Mouse (Mus musculus): ENCODE data around the gene Ngly1. TPM values are rescaled to one million over a fixed set of nuclear protein-coding genes. Genes with fewer than 3 reads are reported as not detected.

Ngly1 gene
- polyA plus RNA-seq, 1 experiment from 2014 or later, result 24.4 TPM

- ATAC-seq (ENCODE audit: insufficient number of reproducible peaks, low FRiP score, low TSS enrichment, low read depth), result peak; percentile 92
- peak overlapping the region; percentile 95 for H3K27ac ChIP-seq (replicated peaks; ENCODE audit: low read depth, low read length)
- no peaks in the 10 kb centered on the region for H3K9me3 ChIP-seq (ENCODE audit: control insufficient read depth, low read length)
- no peak overlapping the region for H3K9ac ChIP-seq (ENCODE audit: low read length)
- DNase-seq (ENCODE audit: low spot score), result peak; percentile 79
- H3K36me3 ChIP-seq (ENCODE audit: control insufficient read depth, insufficient read depth, low read length), result no peaks in the 10 kb centered on the region
- H3K4me1 ChIP-seq (ENCODE audit: control insufficient read depth, insufficient read depth, low read length), result peaks cover 6% of the 10 kb centered on the region; the same call in 1 of the 2 replicates
- H3K27me3 ChIP-seq (ENCODE audit: control insufficient read depth, insufficient read depth, low read length), result no peaks in the 10 kb centered on the region
- no peak overlapping the region for H3K4me2 ChIP-seq (ENCODE audit: low read depth, severe bottlenecking)
- 5% methylated on average over 2 of the region's 2 CpGs for WGBS
- no peak overlapping the region for H3K4me3 ChIP-seq (ENCODE audit: low read depth, low read length)
Measured at GRCm38 (mm10) chr14:16328531-16328930, 79.5 kb downstream of the Ngly1 start.

- H3K9ac ChIP-seq (ENCODE audit: low read length), result peak overlapping the region; percentile 31; the same call in 1 of the 2 replicates
- peak overlapping the region; percentile 95 for H3K27ac ChIP-seq (replicated peaks; ENCODE audit: low read depth, low read length)
- peaks cover 6% of the 10 kb centered on the region; the same call in 1 of the 2 replicates for H3K4me1 ChIP-seq (ENCODE audit: control insufficient read depth, insufficient read depth, low read length)
- no peaks in the 10 kb centered on the region for H3K27me3 ChIP-seq (ENCODE audit: control insufficient read depth, insufficient read depth, low read length)
- ATAC-seq (ENCODE audit: insufficient number of reproducible peaks, low FRiP score, low TSS enrichment, low read depth), result peak; percentile 42
- no peak overlapping the region for H3K4me3 ChIP-seq (ENCODE audit: low read depth, low read length)
- DNase-seq (ENCODE audit: low spot score), result peak; percentile 46
- no peak overlapping the region for H3K4me2 ChIP-seq (ENCODE audit: low read depth, severe bottlenecking)
- 49% methylated on average over 5 of the region's 5 CpGs for WGBS
- H3K36me3 ChIP-seq (ENCODE audit: control insufficient read depth, insufficient read depth, low read length), result no peaks in the 10 kb centered on the region
- no peaks in the 10 kb centered on the region for H3K9me3 ChIP-seq (ENCODE audit: control insufficient read depth, low read length)
Measured at GRCm38 (mm10) chr14:16328959-16329480, 79.9 kb downstream of the Ngly1 start.

GRCm38 (mm10) chr14:16329756-16330155 lies 80.7 kb downstream of the Ngly1 start:
- H3K36me3 ChIP-seq (ENCODE audit: control insufficient read depth, insufficient read depth, low read length), result no peaks in the 10 kb centered on the region
- no peak overlapping the region for H3K4me2 ChIP-seq (ENCODE audit: low read depth, severe bottlenecking)
- no peaks in the 10 kb centered on the region for H3K27me3 ChIP-seq (ENCODE audit: control insufficient read depth, insufficient read depth, low read length)
- peaks cover 6% of the 10 kb centered on the region; the same call in 1 of the 2 replicates for H3K4me1 ChIP-seq (ENCODE audit: control insufficient read depth, insufficient read depth, low read length)
- H3K9me3 ChIP-seq (ENCODE audit: control insufficient read depth, low read length), result no peaks in the 10 kb centered on the region
- WGBS, result 60% methylated on average over 3 of the region's 3 CpGs
- ATAC-seq (ENCODE audit: insufficient number of reproducible peaks, low FRiP score, low TSS enrichment, low read depth) (no peak), DNase-seq (ENCODE audit: low spot score) (no peak)
- no peak overlapping the region for H3K4me3 ChIP-seq (ENCODE audit: low read depth, low read length)
- no peak overlapping the region for H3K9ac ChIP-seq (ENCODE audit: low read length)
- H3K27ac ChIP-seq (replicated peaks; ENCODE audit: low read depth, low read length), result 0 out of 2 replicates have a peak overlapping the region, but pooled peaks have one; percentile 95

- WGBS, result 93% methylated on average over 3 of the region's 3 CpGs
- no peak for ATAC-seq (ENCODE audit: insufficient number of reproducible peaks, low FRiP score, low TSS enrichment, low read depth)
- Histone ChIP-seq H3K4me3 (ENCODE audit: low read depth, low read length) (no peak overlapping the region), H3K36me3 (ENCODE audit: control insufficient read depth, insufficient read depth, low read length) (no peaks in the 10 kb centered on the region), H3K27me3 (ENCODE audit: control insufficient read depth, insufficient read depth, low read length) (no peaks in the 10 kb centered on the region), H3K9me3 (ENCODE audit: control insufficient read depth, low read length) (no peaks in the 10 kb centered on the region), H3K4me1 (ENCODE audit: control insufficient read depth, insufficient read depth, low read length) (peaks cover 2% of the 10 kb centered on the region; the same call in 1 of the 2 replicates), H3K27ac (replicated peaks; ENCODE audit: low read depth, low read length) (no peak overlapping the region), H3K4me2 (ENCODE audit: low read depth, severe bottlenecking) (no peak overlapping the region), H3K9ac (ENCODE audit: low read length) (no peak overlapping the region)
- DNase-seq (ENCODE audit: low spot score), result no peak
Measured at GRCm38 (mm10) chr14:16334260-16334659, 85.2 kb downstream of the Ngly1 start.

- no peak overlapping the region for H3K4me2 ChIP-seq (ENCODE audit: low read depth, severe bottlenecking)
- no peaks in the 10 kb centered on the region for H3K9me3 ChIP-seq (ENCODE audit: control insufficient read depth, low read length)
- no peaks in the 10 kb centered on the region for H3K36me3 ChIP-seq (ENCODE audit: control insufficient read depth, insufficient read depth, low read length)
- DNase-seq (ENCODE audit: low spot score), result no peak
- no peaks in the 10 kb centered on the region for H3K27me3 ChIP-seq (ENCODE audit: control insufficient read depth, insufficient read depth, low read length)
- H3K27ac ChIP-seq (replicated peaks; ENCODE audit: low read depth, low read length), result no peak overlapping the region
- no peaks in the 10 kb centered on the region for H3K4me1 ChIP-seq (ENCODE audit: control insufficient read depth, insufficient read depth, low read length)
- no peak overlapping the region for H3K4me3 ChIP-seq (ENCODE audit: low read depth, low read length)
- ATAC-seq (ENCODE audit: insufficient number of reproducible peaks, low FRiP score, low TSS enrichment, low read depth), result no peak
- H3K9ac ChIP-seq (ENCODE audit: low read length), result no peak overlapping the region
- 71% methylated on average over 3 of the region's 3 CpGs for WGBS
Measured at GRCm38 (mm10) chr14:16335835-16336417, 86.8 kb downstream of the Ngly1 start.

GRCm38 (mm10) chr14:16347505-16347904 lies 98.4 kb downstream of the Ngly1 start:
- Histone ChIP-seq H3K27ac (replicated peaks; ENCODE audit: low read depth, low read length) (no peak overlapping the region), H3K27me3 (ENCODE audit: control insufficient read depth, insufficient read depth, low read length) (no peaks in the 10 kb centered on the region), H3K4me2 (ENCODE audit: low read depth, severe bottlenecking) (no peak overlapping the region), H3K9me3 (ENCODE audit: control insufficient read depth, low read length) (no peaks in the 10 kb centered on the region), H3K36me3 (ENCODE audit: control insufficient read depth, insufficient read depth, low read length) (no peaks in the 10 kb centered on the region), H3K4me1 (ENCODE audit: control insufficient read depth, insufficient read depth, low read length) (no peaks in the 10 kb centered on the region), H3K9ac (ENCODE audit: low read length) (no peak overlapping the region), H3K4me3 (ENCODE audit: low read depth, low read length) (no peak overlapping the region)
- ATAC-seq (ENCODE audit: insufficient number of reproducible peaks, low FRiP score, low TSS enrichment, low read depth), result no peak
- no peak for DNase-seq (ENCODE audit: low spot score)
- WGBS, result 76% methylated on average over 9 of the region's 9 CpGs

- Histone ChIP-seq H3K4me3 (ENCODE audit: low read depth, low read length) (no peak overlapping the region), H3K4me2 (ENCODE audit: low read depth, severe bottlenecking) (no peak overlapping the region), H3K9me3 (ENCODE audit: control insufficient read depth, low read length) (no peaks in the 10 kb centered on the region), H3K27me3 (ENCODE audit: control insufficient read depth, insufficient read depth, low read length) (no peaks in the 10 kb centered on the region), H3K4me1 (ENCODE audit: control insufficient read depth, insufficient read depth, low read length) (0 out of 2 replicates have a peak, but pooled peaks cover 5% of the 10 kb centered on the region), H3K36me3 (ENCODE audit: control insufficient read depth, insufficient read depth, low read length) (no peaks in the 10 kb centered on the region), H3K9ac (ENCODE audit: low read length) (no peak overlapping the region), H3K27ac (replicated peaks; ENCODE audit: low read depth, low read length) (no peak overlapping the region)
- ATAC-seq (ENCODE audit: insufficient number of reproducible peaks, low FRiP score, low TSS enrichment, low read depth), result no peak
- 60% methylated on average over 1 of the region's 1 CpGs for WGBS
- DNase-seq (ENCODE audit: low spot score), result no peak
Measured at GRCm38 (mm10) chr14:16359704-16360103, 110.6 kb downstream of the Ngly1 start.

Data from limb, embryonic 11.5 days (tissue).